Mouse (Mus musculus) kidney, embryonic 16.5 days (tissue): Measurements from ENCODE around the gene Slc25a42. TPM values are rescaled to one million over a fixed set of nuclear protein-coding genes. Genes with fewer than 3 reads are reported as not detected.
A peak's percentile ranks its signal among the peaks of the same experiment; 100 is the strongest.

Experiments used
- ATAC-seq: fragments of 200-750 bp; cut with Nextera tagmentation; 2 replicates; pipeline ENCODE4 v1.8.0; 2017; ENCODE audit warnings: moderate TSS enrichment; ENCODE audit not compliant: low FRiP score, low TSS enrichment
- H3K27ac ChIP-seq: fragments of 300-500 bp; sonication (generic); 2 replicates; pipeline ENCODE4 v1.5.1; 2014; ENCODE audit warnings: low read length
- H3K27me3 ChIP-seq: fragments of 300-500 bp; sonication (generic); 2 replicates; pipeline ENCODE4 v1.6.1; 2014; ENCODE audit warnings: low read length, control low read depth, mixed read lengths; ENCODE audit not compliant: insufficient read depth
- H3K36me3 ChIP-seq: fragments of 300-500 bp; sonication (generic); 2 replicates; pipeline ENCODE4 v1.6.1; 2014; ENCODE audit warnings: low read length, control low read depth, mixed read lengths; ENCODE audit not compliant: insufficient read depth
- H3K4me1 ChIP-seq: fragments of 300-500 bp; sonication (generic); 2 replicates; pipeline ENCODE4 v1.6.1; 2014; ENCODE audit warnings: low read length, control low read depth, mixed read lengths; ENCODE audit not compliant: insufficient read depth
- H3K4me2 ChIP-seq: fragments of 300-500 bp; sonication (generic); replicated peaks from 2 replicates; pipeline ENCODE4 v1.6.1; 2014; ENCODE audit warnings: low read depth, low read length
- H3K4me3 ChIP-seq: fragments of 300-500 bp; sonication (generic); 2 replicates; pipeline ENCODE4 v1.5.1; 2014; ENCODE audit warnings: mild to moderate bottlenecking, low read length
- H3K9ac ChIP-seq: fragments of 300-500 bp; sonication (generic); replicated peaks from 2 replicates; pipeline ENCODE4 v1.6.1; 2014; ENCODE audit warnings: low read length
- H3K9me3 ChIP-seq: fragments of 300-500 bp; sonication (generic); 2 replicates; pipeline ENCODE4 v1.6.1; 2016; ENCODE audit warnings: low read length, control low read depth
- WGBS: fragments of 180-500 bp; shearing (Covaris S2); extraction: QIAGEN DNeasy Blood & Tissue Kit; methylation state at CpG from one replicate; pipeline ENCODE4 v1.1.7; 2014; 5-methylcytosine and 5-hydroxymethylcytosine counted together
- polyA plus RNA-seq: library from polyadenylated mRNA; unstranded; fragments of >200 nt; fragmentation: Nextera tagmentation; extraction: Ambion mirVana; gene quantifications from 2 replicates; pipeline ENCODE4 v1.2.1, GENCODE M21; 2015

Slc25a42 gene
- polyA plus RNA-seq, 1 experiment from 2014 or later, result 5.0 TPM

DNA sequence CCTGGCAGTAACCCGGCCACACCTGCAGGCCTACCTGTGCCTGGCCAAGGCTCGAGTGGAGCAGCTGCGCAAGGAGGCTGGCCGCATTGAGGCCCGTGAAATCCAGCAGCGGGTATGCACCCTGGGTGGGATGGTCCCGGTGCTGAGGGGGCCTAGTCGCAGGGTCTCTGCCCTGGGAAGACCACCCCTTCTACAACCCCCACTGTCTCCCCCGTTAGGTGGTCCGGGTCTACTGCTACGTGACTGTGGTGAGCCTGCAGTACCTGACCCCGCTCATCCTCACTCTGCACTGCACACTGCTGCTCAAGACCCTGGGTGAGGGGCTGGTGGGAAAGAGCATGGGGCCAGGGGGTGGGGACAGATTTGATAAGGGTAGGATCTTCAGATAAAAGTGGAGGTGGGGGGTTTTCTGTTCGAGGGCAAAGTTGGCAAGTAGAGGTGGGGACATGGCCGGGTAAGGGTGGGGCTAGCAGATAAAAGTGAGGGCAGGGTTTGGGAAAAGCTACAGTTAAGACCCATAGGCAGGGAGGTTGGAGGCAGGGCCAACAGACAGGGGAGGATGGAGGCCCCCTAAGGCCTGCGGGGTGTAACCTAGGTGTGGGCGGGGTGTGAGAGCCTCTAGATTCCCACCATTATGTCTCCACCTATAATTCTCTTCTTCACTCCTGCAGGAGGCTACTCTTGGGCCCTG, 30.7 kb downstream of the Slc25a42 start:
- H3K4me1 ChIP-seq, result no peaks in the 10 kb centered on the region
- no peak overlapping the region for H3K27ac ChIP-seq
- H3K4me3 ChIP-seq, result no peak overlapping the region
- H3K27me3 ChIP-seq, result no peaks in the 10 kb centered on the region
- H3K4me2 ChIP-seq, result no peak overlapping the region
- ATAC-seq, result no peak
- no peak overlapping the region for H3K9ac ChIP-seq
- WGBS, result 59% methylated on average over 16 of the region's 16 CpGs
- H3K9me3 ChIP-seq, result no peaks in the 10 kb centered on the region
- H3K36me3 ChIP-seq, result peaks cover 19% of the 10 kb centered on the region; the same call in 1 of the 2 replicates

DNA sequence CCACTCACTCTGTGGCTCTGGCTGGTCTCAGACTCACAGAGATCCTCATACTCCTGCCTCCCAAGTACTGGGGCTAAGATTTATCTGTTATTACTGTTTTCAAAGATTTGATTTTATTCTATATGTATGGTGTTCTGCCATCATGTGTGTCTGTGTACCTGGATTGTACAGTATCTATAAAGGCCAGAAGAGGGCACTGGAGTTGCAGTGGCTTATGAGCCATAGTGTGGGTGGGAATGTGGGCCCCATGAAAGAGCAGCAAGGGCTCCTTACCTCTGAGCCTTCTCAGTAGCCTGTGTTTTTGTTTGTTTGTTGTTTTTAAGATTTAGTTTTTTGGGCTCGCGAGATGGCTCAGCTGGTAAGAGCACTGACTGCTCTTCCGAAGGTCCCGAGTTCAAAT, 33.0 kb downstream of the Slc25a42 start:
- 93% methylated on average over 4 of the region's 4 CpGs for WGBS
- no peak for ATAC-seq

DNA sequence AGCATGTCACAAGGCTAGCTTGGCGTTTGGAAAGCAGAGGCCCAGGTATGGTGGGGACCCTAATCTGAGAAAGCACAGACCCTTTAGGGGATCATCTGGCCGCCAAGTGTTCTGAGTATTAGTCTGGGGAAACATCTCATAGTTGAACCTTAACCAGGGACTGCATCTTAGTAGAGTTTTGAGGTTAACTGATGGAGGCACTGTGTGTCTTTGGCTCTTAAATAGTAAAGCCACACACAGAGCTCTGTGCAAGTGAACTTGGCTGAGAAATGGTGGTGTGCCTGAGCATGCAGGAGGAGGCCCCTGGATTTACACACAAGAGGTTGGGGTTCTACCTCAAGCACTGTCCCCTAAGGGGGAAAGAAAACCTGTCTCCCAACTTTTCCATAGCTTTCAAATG, 33.9 kb downstream of the Slc25a42 start:
- no peak overlapping the region for H3K4me3 ChIP-seq
- no peak overlapping the region for H3K27ac ChIP-seq
- H3K27me3 ChIP-seq, result no peaks in the 10 kb centered on the region
- WGBS, result 89% methylated on average over 2 of the region's 2 CpGs
- H3K9ac ChIP-seq, result no peak overlapping the region
- H3K4me1 ChIP-seq, result 0 out of 2 replicates have a peak, but pooled peaks cover 3% of the 10 kb centered on the region
- H3K9me3 ChIP-seq, result no peaks in the 10 kb centered on the region
- ATAC-seq, result no peak
- H3K4me2 ChIP-seq, result no peak overlapping the region
- H3K36me3 ChIP-seq, result peaks cover 19% of the 10 kb centered on the region; the same call in 1 of the 2 replicates

More for the DNA sequence above, 33.0 kb downstream of the Slc25a42 start:
- peaks cover 19% of the 10 kb centered on the region; the same call in 1 of the 2 replicates for H3K36me3 ChIP-seq
- no peaks in the 10 kb centered on the region for H3K9me3 ChIP-seq
- no peaks in the 10 kb centered on the region for H3K27me3 ChIP-seq
- H3K4me2 ChIP-seq, result no peak overlapping the region
- no peak overlapping the region for H3K9ac ChIP-seq
- no peak overlapping the region for H3K27ac ChIP-seq
- no peak overlapping the region for H3K4me3 ChIP-seq
- H3K4me1 ChIP-seq, result no peaks in the 10 kb centered on the region

DNA sequence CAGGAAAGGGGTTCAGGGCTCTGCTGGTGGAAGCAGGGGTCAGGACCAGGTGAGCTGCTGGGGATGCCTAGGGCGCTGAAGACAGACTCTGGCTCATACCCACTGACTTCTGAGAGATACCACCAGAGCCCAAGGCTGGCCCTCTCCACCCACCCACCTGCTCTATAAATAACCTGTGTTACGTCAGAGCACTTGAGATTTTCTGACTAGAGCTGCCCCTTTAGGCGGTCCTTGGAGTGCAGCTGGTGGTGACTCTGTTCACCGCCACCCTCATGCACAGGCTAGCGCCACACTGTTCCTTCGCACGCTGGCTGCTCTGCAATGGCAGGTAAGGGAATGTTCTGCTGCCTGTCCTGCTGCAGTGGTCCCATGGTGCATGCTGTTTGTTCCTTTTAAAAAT, 38.0 kb downstream of the Slc25a42 start:
- H3K27ac ChIP-seq, result no peak overlapping the region
- ATAC-seq, result no peak
- H3K4me1 ChIP-seq, result peaks cover 14% of the 10 kb centered on the region; the same call in 1 of the 2 replicates
- no peaks in the 10 kb centered on the region for H3K27me3 ChIP-seq
- H3K36me3 ChIP-seq, result peaks cover 12% of the 10 kb centered on the region; the same call in 1 of the 2 replicates
- 83% methylated on average over 7 of the region's 7 CpGs for WGBS
- no peaks in the 10 kb centered on the region for H3K9me3 ChIP-seq
- H3K9ac ChIP-seq, result no peak overlapping the region
- no peak overlapping the region for H3K4me3 ChIP-seq
- H3K4me2 ChIP-seq, result no peak overlapping the region

DNA sequence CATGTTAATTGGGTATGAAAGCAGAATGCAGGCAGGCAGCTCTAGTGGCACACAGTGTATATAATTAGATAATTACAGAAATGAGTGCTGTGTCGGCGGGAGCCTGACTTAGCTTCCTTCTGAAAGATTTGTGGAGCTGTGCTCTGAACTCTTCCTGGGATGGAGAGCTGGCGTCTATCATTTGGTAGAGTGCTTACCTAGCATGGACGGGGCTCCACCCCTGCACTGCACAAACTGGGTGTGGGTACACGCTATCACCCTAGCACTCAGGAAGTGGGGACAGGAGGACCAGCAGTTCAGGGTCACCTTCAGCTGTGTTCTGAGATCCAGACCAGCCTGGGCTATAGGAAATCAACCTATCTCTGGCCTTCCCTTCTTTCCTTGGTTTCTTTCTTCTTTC, 38.8 kb downstream of the Slc25a42 start:
- Histone ChIP-seq H3K27me3 (no peaks in the 10 kb centered on the region), H3K9me3 (no peaks in the 10 kb centered on the region), H3K4me3 (no peak overlapping the region), H3K36me3 (peaks cover 12% of the 10 kb centered on the region; the same call in 1 of the 2 replicates), H3K4me2 (0 out of 2 replicates have a peak overlapping the region, but pooled peaks have one; percentile 66), H3K27ac (no peak overlapping the region), H3K4me1 (peaks cover 14% of the 10 kb centered on the region; the same call in 1 of the 2 replicates), H3K9ac (no peak overlapping the region)
- ATAC-seq, result no peak
- 82% methylated on average over 5 of the region's 5 CpGs for WGBS

DNA sequence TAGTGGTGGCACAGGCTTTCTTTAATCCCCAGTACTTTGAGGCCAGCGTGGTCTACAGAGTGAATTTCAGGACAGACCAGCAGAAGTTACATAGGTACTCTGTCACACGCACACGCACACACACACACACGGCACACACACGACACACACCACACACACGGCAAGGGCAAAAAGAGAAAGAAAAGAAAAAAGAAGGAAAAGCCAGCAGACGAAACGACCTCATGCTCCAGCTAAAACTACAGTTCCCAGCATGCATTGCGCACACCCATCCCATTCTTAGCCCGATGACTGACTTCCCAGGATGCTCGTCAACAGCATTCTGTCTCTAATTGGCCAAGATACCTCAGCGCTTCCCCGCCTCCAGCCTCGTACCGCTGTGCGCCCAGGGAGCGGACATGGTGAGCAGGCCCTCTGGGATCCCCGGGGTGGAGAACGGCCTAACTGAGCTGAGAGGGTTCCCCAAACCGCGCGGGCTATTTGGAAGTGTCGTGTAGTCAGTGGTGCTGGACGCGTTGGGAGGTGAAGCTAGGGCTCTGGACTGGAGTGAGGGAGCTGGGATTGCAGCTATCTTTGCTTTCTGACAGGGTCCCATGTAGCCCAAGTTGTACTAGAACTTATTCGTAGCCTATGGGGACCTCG, 39.9 kb downstream of the Slc25a42 start, which contains the start of gene Tmem161a:
Gene Tmem161a (plus strand): TSS at position 314 of the 639 bp plus-strand sequence.
- peak; percentile 96 for ATAC-seq
- 2% methylated on average over 27 of the region's 27 CpGs for WGBS
- peak within 1 kb of the TSS; percentile 25 for H3K27ac ChIP-seq
- peak within 1 kb of the TSS; percentile 72 for H3K4me3 ChIP-seq
- peak within 1 kb of the TSS; percentile 81 for H3K9ac ChIP-seq
- H3K36me3 ChIP-seq, result peaks cover 7% of the 10 kb centered on the region; the same call in 1 of the 2 replicates
- peak within 1 kb of the TSS; percentile 66 for H3K4me2 ChIP-seq
- no peaks in the 10 kb centered on the region for H3K9me3 ChIP-seq
- H3K27me3 ChIP-seq, result peaks cover 2% of the 10 kb centered on the region
- peaks cover 14% of the 10 kb centered on the region; the same call in 1 of the 2 replicates for H3K4me1 ChIP-seq

- WGBS, result 73% methylated on average over 7 of the region's 7 CpGs
- no peak for ATAC-seq
These were observed 40.9 kb downstream of the Slc25a42 start for GRCm38 (mm10) chr8:70171240-70171639.

GRCm38 (mm10) chr8:70170748-70171147, 41.4 kb downstream of the Slc25a42 start:
- Histone ChIP-seq H3K4me1 (peaks cover 25% of the 10 kb centered on the region), H3K36me3 (no peaks in the 10 kb centered on the region), H3K9me3 (no peaks in the 10 kb centered on the region), H3K9ac (no peak overlapping the region), H3K27ac (no peak overlapping the region), H3K27me3 (peaks cover 6% of the 10 kb centered on the region), H3K4me2 (no peak overlapping the region), H3K4me3 (no peak overlapping the region)
- 61% methylated on average over 3 of the region's 3 CpGs for WGBS
- ATAC-seq, result no peak

More at GRCm38 (mm10) chr8:70171240-70171639, 40.9 kb downstream of the Slc25a42 start:
- peak overlapping the region; percentile 66; the same call in 1 of the 2 replicates for H3K4me2 ChIP-seq
- H3K4me3 ChIP-seq, result no peak overlapping the region
- no peaks in the 10 kb centered on the region for H3K36me3 ChIP-seq
- peaks cover 4% of the 10 kb centered on the region for H3K27me3 ChIP-seq
- H3K9ac ChIP-seq, result no peak overlapping the region; the same call in 1 of the 2 replicates
- H3K9me3 ChIP-seq, result no peaks in the 10 kb centered on the region
- peak overlapping the region; percentile 25; the same call in 1 of the 2 replicates for H3K27ac ChIP-seq
- H3K4me1 ChIP-seq, result peaks cover 20% of the 10 kb centered on the region

DNA sequence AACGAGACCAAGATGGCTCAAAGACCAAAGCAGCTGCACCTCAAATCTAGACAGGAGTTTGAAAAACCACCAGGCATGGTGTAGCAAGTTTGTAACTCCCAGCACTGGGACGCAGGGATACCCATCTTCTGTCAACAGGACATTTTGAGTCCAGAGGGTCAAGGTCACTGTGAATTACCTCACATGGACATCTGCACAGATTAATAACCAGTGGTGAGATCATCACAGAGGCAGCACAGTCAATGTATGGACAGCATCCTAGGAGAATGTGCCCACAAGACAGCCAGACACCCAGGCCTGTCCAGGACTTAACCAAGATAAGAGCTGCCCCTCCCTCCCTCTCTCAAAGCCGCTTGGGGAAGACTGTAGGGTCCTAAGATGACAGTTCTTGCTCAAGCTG, 42.0 kb downstream of the Slc25a42 start:
- Histone ChIP-seq H3K27me3 (peaks cover 9% of the 10 kb centered on the region), H3K4me2 (no peak overlapping the region), H3K9ac (no peak overlapping the region), H3K9me3 (no peaks in the 10 kb centered on the region), H3K27ac (no peak overlapping the region), H3K4me3 (no peak overlapping the region), H3K36me3 (no peaks in the 10 kb centered on the region), H3K4me1 (peaks cover 26% of the 10 kb centered on the region)
- WGBS, result 75% methylated on average over 3 of the region's 3 CpGs
- ATAC-seq, result no peak
